ENCODE assay signal across 1 mouse cellular context in the genomic region with DNA sequence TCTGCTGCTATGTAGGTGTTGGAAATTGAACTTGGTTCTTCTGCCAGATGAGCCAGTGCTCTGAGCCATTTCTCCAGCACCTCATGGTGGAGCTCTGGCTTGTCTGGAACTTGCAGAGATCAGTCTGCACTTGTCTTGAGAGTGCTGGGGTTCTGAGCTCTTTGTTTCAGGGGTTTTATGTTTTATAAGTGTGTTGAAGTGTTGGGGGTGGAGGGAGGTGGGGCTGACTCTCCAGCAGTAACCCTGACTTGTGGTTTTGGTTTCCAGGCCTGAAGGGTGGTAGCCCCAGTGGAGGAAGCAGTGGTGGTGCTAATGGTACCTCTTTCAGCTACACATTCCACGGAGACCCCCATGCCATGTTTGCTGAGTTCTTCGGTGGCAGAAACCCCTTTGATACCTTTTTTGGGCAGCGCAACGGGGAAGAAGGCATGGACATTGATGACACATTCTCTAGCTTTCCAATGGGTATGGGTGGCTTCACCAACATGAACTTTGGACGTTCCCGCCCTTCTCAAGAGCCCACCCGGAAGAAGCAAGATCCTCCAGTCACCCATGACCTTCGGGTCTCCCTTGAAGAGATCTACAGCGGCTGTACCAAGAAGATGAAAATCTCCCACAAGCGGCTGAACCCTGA.
TF ChIP-seq lines count a peak whose summit lies in the region.

No protein-coding gene starts in this region.

TF ChIP-seq in ES-E14, 5 proteins besides CTCF, POLR2A, EP300 and RAD21 (continued from another document):
- TF ChIP-seq HCFC1 (IDR thresholded peaks at IDR 0.05; ENCODE audit: borderline replicate concordance, insufficient read depth, low read length) (no peak), ZNF384 (IDR thresholded peaks at IDR 0.05; ENCODE audit: low read depth, low read length) (no peak), ZC3H11A (IDR thresholded peaks at IDR 0.05; ENCODE audit: borderline replicate concordance, low read depth, low read length) (no peak), CHD2 (IDR thresholded peaks at IDR 0.05; ENCODE audit: low read depth, low read length) (no peak)
